Comparison of ENCODE assay signal across 9 mouse cellular contexts in the genomic region with DNA sequence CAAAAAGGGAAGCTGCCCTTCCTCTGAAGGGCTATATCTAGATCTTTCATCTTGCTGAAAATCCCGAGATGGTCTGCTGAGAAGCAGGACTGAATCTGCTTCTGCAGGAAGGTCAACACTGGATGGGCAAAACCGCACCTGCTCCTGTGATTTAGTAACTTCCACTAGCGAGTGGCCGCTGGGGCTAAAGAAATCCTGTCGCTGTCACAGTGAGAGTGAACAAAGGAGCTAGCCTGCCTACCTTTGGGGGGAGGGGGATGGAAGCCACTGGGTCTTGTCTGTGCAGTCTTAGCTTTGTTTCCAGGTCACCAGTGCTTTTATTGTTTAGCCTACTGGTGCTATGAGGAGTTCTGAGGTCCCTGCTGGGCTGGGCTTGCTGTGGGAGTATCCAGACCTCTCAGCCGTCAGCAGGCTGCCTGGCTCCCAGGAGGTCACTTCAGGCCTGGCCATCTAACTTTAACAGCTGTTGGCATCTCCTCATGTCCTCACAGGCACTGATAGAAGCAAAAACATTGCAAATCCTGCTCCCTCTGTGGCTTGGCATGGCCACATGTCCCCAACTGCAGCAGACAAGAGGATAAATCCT.
DNase-seq lines count a peak whose midpoint lies in the region; ATAC-seq lines count a peak whose summit lies in the region.
"Had no signal": no experiment of that assay in that cellular context is flagged by ENCODE, and none has a peak within 500 bp of the region (broad histone marks: within the 10 kb centered on the region; RNA-seq: fewer than 3 reads in every experiment).

No protein-coding gene starts in this region.

- no peaks in the 10 kb centered on the region for H3K27me3 ChIP-seq in kidney, embryonic 16.5 days (ENCODE audit: insufficient read depth, low read length)
- no peaks in the 10 kb centered on the region; the same call in 1 of the 2 replicates for H3K27me3 ChIP-seq in forebrain, embryonic 11.5 days (ENCODE audit: control insufficient read depth, insufficient read depth, low read length)
- H3K27me3 ChIP-seq in neural tube, embryonic 12.5 days (replicated peaks): no peaks in the 10 kb centered on the region
- no peaks in the 10 kb centered on the region for H3K27me3 ChIP-seq in kidney, embryonic 14.5 days (ENCODE audit: control insufficient read depth, insufficient read depth, low read length)

- H3K9ac ChIP-seq in kidney, embryonic 16.5 days (replicated peaks; ENCODE audit: low read length): no peak overlapping the region
- H3K9ac ChIP-seq in forebrain, embryonic 11.5 days (ENCODE audit: low read length): no peak overlapping the region
- peak overlapping the region; percentile 29; the same call in 1 of the 2 replicates for H3K9ac ChIP-seq in neural tube, embryonic 12.5 days
- no peak overlapping the region for H3K9ac ChIP-seq in kidney, embryonic 14.5 days (ENCODE audit: low read depth, low read length)

- H3K27ac ChIP-seq in kidney, embryonic 16.5 days (ENCODE audit: low read length): no peak overlapping the region
- peak overlapping the region; percentile 50 for H3K27ac ChIP-seq in forebrain, embryonic 11.5 days (ENCODE audit: low read depth, low read length)
- peak overlapping the region; percentile 67 for H3K27ac ChIP-seq in neural tube, embryonic 12.5 days
- no peak overlapping the region for H3K27ac ChIP-seq in kidney, embryonic 14.5 days (ENCODE audit: low read depth, low read length)

- H3K4me1 ChIP-seq in kidney, embryonic 16.5 days (ENCODE audit: insufficient read depth, low read length): peaks cover 7% of the 10 kb centered on the region; the same call in 1 of the 2 replicates
- H3K4me1 ChIP-seq in forebrain, embryonic 11.5 days (replicated peaks; ENCODE audit: control insufficient read depth, insufficient read depth, low read length): peaks cover 32% of the 10 kb centered on the region
- H3K4me1 ChIP-seq in neural tube, embryonic 12.5 days: peaks cover 53% of the 10 kb centered on the region
- no peaks in the 10 kb centered on the region for H3K4me1 ChIP-seq in kidney, embryonic 14.5 days (ENCODE audit: control insufficient read depth, insufficient read depth, low read length)

- intact Hi-C loops in heart, postnatal 14 days (cut with DNase I): no loop called here

- WGBS in kidney, embryonic 16.5 days: 21% methylated on average over 6 of the region's 6 CpGs
- whole genome bisulfite sequencing in forebrain, embryonic 11.5 days: 7% methylated on average over 6 of the region's 6 CpGs
- 6% methylated on average over 6 of the region's 6 CpGs for WGBS in neural tube, embryonic 12.5 days
- 22% methylated on average over 6 of the region's 6 CpGs for WGBS in kidney, embryonic 14.5 days

- DNase-seq in kidney, postnatal 10 days: peak; percentile 30
- DNase-seq in forebrain, embryonic 11.5 days (ENCODE audit: low spot score): peak; percentile 55
- peak; percentile 53 to 64 for DNase-seq in heart, postnatal 14 days
- DNase-seq in thymus, postnatal 25 days: no peak
- DNase-seq: thymus, adult 2 months had no signal

- no peak overlapping the region for H3K4me2 ChIP-seq in kidney, embryonic 16.5 days (replicated peaks; ENCODE audit: low read depth, low read length)
- no peak overlapping the region for H3K4me2 ChIP-seq in forebrain, embryonic 11.5 days (ENCODE audit: low read depth, low read length, severe bottlenecking)
- H3K4me2 ChIP-seq in neural tube, embryonic 12.5 days (replicated peaks): no peak overlapping the region
- H3K4me2 ChIP-seq in kidney, embryonic 14.5 days (replicated peaks; ENCODE audit: low read depth, low read length): no peak overlapping the region

- no peak; the same call in 1 of the 2 replicates for ATAC-seq in kidney, embryonic 16.5 days (ENCODE audit: low FRiP score, low TSS enrichment)
- ATAC-seq in forebrain, embryonic 11.5 days (replicated peaks; ENCODE audit: low FRiP score): no peak
- no peak for ATAC-seq in neural tube, embryonic 12.5 days (ENCODE audit: low FRiP score, low read depth)
- no peak for ATAC-seq in monocyte, adult 5-6 weeks (replicated peaks; ENCODE audit: insufficient number of reproducible peaks, low FRiP score, low TSS enrichment, poor library complexity, severe bottlenecking)
- ATAC-seq in kidney, embryonic 14.5 days (ENCODE audit: low FRiP score, low TSS enrichment): no peak

- no peaks in the 10 kb centered on the region for H3K9me3 ChIP-seq in kidney, embryonic 16.5 days (ENCODE audit: low read length)
- H3K9me3 ChIP-seq in forebrain, embryonic 11.5 days (ENCODE audit: control insufficient read depth, low read length): no peaks in the 10 kb centered on the region
- no peaks in the 10 kb centered on the region for H3K9me3 ChIP-seq in neural tube, embryonic 12.5 days
- no peaks in the 10 kb centered on the region for H3K9me3 ChIP-seq in kidney, embryonic 14.5 days (ENCODE audit: control insufficient read depth, low read length)

- no peaks in the 10 kb centered on the region for H3K36me3 ChIP-seq in kidney, embryonic 16.5 days (ENCODE audit: insufficient read depth, low read length)
- no peaks in the 10 kb centered on the region for H3K36me3 ChIP-seq in forebrain, embryonic 11.5 days (ENCODE audit: control insufficient read depth, insufficient read depth, low read length)
- H3K36me3 ChIP-seq in neural tube, embryonic 12.5 days: no peaks in the 10 kb centered on the region
- H3K36me3 ChIP-seq in kidney, embryonic 14.5 days (ENCODE audit: control insufficient read depth, insufficient read depth, low read length): no peaks in the 10 kb centered on the region

- no peak overlapping the region for H3K4me3 ChIP-seq in kidney, embryonic 16.5 days (ENCODE audit: low read length)
- H3K4me3 ChIP-seq in forebrain, embryonic 11.5 days (ENCODE audit: low read depth, low read length): no peak overlapping the region
- H3K4me3 ChIP-seq in neural tube, embryonic 12.5 days: no peak overlapping the region
- no peak overlapping the region for H3K4me3 ChIP-seq in kidney, embryonic 14.5 days (ENCODE audit: low read length)

Comparison
In these comparisons a context has a peak if more than half of its experiments do, and no peak if none do; other contexts are left out.
1. H3K27ac ChIP-seq: peak in forebrain, embryonic 11.5 days (single experiment) and neural tube, embryonic 12.5 days (single experiment); none in kidney, embryonic 16.5 days (single experiment) and kidney, embryonic 14.5 days (single experiment).